Mouse (Mus musculus) subcutaneous adipose tissue, adult 2 months (tissue): ENCODE measurements around the gene Vps35l. TPM values are rescaled to one million over a fixed set of nuclear protein-coding genes. Genes with fewer than 3 reads are reported as not detected.

Experiments used
- polyA plus RNA-seq: library from polyadenylated mRNA; depleted of rRNA; stranded (reverse); fragments of >200 nt; gene quantifications from 2 replicates; pipeline ENCODE4 v1.2.3, GENCODE M21; 2012; ENCODE audit warnings: low replicate concordance; rRNA removed

Vps35l gene
- 58.2 and 67.9 TPM in 2 replicates for polyA plus RNA-seq

GRCm38 (mm10) chr7:118739975-118740531, at the start of gene Vps35l:
TSS of gene Vps35l (plus strand) at chr7:118740226.

GRCm38 (mm10) chr7:118705101-118705961, 34.7 kb upstream of the Vps35l start, which contains the start of gene Gde1:
TSS of gene Gde1 (minus strand) at chr7:118705778.

GRCm38 (mm10) chr7:118712228-118713173, 27.5 kb upstream of the Vps35l start, which contains the start of gene Ccp110:
TSS of gene Ccp110 (plus strand) at chr7:118712552.

DNA sequence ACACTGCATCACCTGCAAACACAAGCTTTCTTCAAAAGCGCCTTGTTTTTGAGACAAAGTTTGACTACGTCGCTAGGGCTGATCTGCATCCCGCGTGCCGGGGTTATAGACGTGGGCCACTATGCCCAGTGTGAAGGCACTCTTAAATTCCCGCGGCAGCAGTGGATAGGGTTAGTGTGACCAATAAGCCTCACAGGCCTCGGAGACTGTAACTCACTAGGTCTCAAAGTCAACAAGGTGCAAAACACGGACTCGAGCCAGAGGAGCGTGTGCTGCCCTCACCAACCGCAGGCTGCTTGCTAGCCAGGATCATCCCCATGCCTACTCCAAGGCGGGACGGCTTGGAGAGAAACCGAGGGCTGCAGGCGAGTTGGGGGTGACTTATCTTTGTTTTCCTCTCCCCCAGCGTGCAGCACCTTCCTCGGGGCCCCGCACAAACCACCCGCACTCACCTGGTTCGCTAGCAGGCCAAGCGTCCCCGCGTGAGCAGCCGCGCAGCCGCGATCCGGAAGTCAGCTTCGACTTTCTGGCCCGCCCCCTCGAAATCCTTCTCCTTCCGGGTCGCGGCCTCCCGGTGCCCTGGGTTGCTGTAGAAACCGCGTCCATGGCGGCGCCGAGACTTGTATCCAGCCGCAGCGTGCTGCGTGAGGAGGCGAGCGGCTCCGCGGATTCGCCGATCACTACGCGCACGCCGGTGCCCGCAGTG, 115.3 kb downstream of the Vps35l start, which contains the start of gene Iqck:
Iqck (plus strand) TSS at position 582 of the 706 bp plus-strand sequence.

DNA sequence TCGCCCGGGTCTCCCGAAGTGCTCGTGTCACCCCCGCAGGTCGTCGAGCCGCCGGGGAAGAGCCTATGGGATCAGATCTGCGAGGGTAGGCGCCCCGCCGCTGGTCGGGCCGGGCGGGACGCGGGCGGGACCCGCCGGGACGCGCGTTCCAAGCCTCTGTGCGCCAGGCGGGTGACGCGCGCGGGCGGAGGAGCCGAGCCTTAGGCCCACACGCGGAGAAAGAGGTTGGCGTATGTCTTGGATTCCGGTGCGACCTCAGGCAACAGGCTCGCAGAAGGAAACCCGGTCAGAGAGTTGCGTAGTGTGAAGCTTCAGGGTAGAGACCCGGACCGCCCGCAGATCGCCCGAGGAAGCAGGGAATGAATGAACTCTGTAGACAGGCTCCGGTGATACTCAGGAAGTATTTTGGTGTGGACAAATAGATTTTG, 115.9 kb downstream of the Vps35l start, which contains the start of gene Knop1:
Knop1 (minus strand) TSS at position 378 of the 428 bp plus-strand sequence.

Other genes with a start within 250 kb of the Vps35l start
- 14.2 and 15.2 TPM in 2 replicates for gene Itpripl2, start 248.3 kb upstream of the Vps35l start, polyA plus RNA-seq
- gene Coq7, start 206.9 kb upstream of the Vps35l start, polyA plus RNA-seq: 50.3 and 63.5 TPM in 2 replicates
- 0.73 and 1.1 TPM in 2 replicates for gene Tmc7, start 155.5 kb upstream of the Vps35l start, polyA plus RNA-seq
- gene Tmc5, start 142.9 kb upstream of the Vps35l start, polyA plus RNA-seq: 0.37 and 1.8 TPM in 2 replicates
- gene Gde1, start 34.4 kb upstream of the Vps35l start, polyA plus RNA-seq: 128 and 138 TPM in 2 replicates
- gene Ccp110, start 27.7 kb upstream of the Vps35l start, polyA plus RNA-seq: 1.9 and 7.0 TPM in 2 replicates
- gene Iqck, start 115.5 kb downstream of the Vps35l start, polyA plus RNA-seq: 1.9 and 3.1 TPM in 2 replicates
- 11.8 and 17.0 TPM in 2 replicates for gene Knop1, start 116.0 kb downstream of the Vps35l start, polyA plus RNA-seq